Mouse (Mus musculus): ENCODE measurements around the gene Tbc1d24. TPM values are rescaled to one million over a fixed set of nuclear protein-coding genes. Genes with fewer than 3 reads are reported as not detected.
"Not testable (repeated sequence)": the region's sequence is repeated elsewhere in the genome, so short reads cannot be mapped to it uniquely, and the experiment has no call there.

The Tbc1d24 gene
- total RNA-seq, 4 experiments from 2014 or later, result 60.0 to 71.5 (median 64.0) TPM

- DNase-seq (ENCODE audit: low spot score in 2 of 2), result no peak
Observed at GRCm38 (mm10) chr17:24151382-24151781, 54.0 kb downstream of the Tbc1d24 start.

GRCm38 (mm10) chr17:24150824-24151223, 54.5 kb downstream of the Tbc1d24 start, which contains the start of gene Pdpk1:
Gene Pdpk1 (minus strand): TSS chr17:24150924.
- no peak for DNase-seq (ENCODE audit: low spot score in 2 of 2)

DNA sequence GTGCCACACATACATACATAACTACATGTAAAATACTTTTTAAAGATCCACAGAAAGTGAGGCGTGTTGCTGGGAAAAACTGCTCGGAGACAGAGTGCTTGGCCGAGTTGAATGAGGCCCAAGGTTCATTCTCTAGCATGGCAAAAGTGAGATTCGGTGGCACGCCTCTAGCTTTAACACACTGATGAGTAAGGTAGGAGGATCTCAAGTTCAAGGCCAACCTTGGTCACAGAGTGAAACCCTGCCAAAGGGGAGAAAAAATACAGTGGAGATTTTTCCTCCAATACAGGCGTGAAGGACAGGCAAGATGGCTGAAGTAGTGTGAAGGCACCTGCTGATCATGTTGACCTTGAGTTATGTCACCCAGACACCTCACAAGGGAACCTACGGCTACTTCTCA, 55.9 kb downstream of the Tbc1d24 start:
- DNase-seq (ENCODE audit: low spot score in 2 of 2), result no peak

DNA sequence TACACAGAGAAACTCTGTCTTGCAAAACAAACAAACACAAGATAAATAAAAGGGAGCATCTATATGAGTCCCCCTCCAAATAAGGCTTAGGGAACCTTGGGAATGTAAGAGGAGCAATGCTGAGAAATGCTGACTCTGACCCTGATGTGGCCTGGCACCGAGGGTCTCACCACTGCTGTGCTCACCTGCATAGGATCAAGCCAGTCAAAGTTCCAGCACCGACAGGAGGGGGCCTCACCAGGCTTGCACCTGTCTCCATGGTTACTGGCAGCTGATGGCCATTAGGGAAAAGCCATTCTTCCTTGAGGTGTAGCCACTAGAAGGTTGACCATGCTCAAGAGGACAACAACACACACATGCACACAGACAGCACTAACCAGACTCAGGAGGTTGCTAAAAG, 62.5 kb downstream of the Tbc1d24 start:
- DNase-seq (ENCODE audit: low spot score in 2 of 2), result no peak

- peak; percentile 95 to 96 for DNase-seq (ENCODE audit: low spot score in 2 of 2)
Observed at GRCm38 (mm10) chr17:24141425-24141920, 63.9 kb downstream of the Tbc1d24 start.

GRCm38 (mm10) chr17:24140845-24141424, 64.4 kb downstream of the Tbc1d24 start:
- no peak for DNase-seq (ENCODE audit: low spot score in 2 of 2)

- no peak for DNase-seq (ENCODE audit: low spot score in 2 of 2)
Observed at GRCm38 (mm10) chr17:24139968-24140367, 65.4 kb downstream of the Tbc1d24 start.

DNA sequence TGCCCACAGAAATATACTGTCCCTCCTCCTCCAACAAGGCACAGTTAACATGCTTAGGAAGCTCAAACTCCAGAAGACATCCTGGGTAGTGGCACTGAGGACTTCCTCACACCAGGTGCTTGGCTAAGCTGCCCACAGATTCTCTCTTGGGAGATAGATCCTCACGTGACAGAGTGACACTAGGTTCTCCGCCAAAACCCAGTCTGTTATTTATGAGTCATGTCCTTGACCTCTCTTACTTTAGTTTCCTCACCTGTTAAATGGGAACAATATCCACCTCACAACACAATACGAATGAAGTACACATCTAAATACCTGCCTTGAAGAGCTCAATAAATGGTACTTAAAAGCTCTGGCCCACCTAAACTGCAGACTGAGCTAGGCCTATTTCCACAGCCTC, 66.1 kb downstream of the Tbc1d24 start:
- no peak for DNase-seq (ENCODE audit: low spot score in 2 of 2)

- no peak for DNase-seq (ENCODE audit: low spot score in 2 of 2)
Observed at GRCm38 (mm10) chr17:24137226-24137880, 68.0 kb downstream of the Tbc1d24 start.

DNA sequence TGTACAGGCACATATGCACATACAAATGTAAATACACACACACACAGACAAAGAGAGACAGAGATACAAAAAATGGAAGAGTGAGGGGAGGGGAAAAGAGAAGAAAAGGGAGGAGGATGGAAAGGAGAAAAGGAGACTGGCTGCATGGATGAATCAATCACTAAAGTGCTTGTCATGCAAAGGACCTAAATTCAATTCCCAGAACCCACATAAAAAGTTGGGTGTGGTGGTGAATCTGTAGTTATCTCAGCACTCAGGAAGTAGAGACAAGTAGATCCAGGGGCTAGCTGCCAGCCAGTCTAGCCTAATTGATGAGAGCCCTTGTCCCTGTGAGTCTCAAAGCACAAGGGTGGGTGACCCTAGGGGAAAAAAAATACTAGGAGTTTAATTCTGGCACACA, 71.3 kb downstream of the Tbc1d24 start:
- DNase-seq (ENCODE audit: low spot score in 2 of 2), result no peak

- DNase-seq (ENCODE audit: low spot score in 2 of 2), result not testable (repeated sequence)
Observed at GRCm38 (mm10) chr17:24132919-24133318, 72.4 kb downstream of the Tbc1d24 start.

- no peak for DNase-seq (ENCODE audit: low spot score in 2 of 2)
Observed at GRCm38 (mm10) chr17:24131570-24131969, 73.8 kb downstream of the Tbc1d24 start.

DNA sequence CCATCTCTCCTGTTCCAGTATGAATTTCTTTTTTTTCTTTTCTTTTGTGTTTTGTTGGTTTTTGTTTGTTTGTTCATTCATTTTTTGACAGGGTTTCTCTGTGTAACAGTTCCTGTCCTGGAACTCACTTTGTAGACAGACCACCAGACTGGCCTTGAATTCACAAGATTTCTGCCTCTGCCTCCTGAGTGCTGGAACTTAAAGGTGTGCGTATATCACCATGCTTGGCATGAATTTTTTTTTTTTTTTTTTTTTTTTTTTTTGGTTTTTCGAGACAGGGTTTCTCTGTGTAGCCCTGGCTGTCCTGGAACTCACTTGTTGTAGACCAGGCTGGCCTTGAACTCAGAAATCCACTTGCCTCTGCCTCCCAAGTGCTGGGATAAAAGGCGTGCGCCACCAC, 76.1 kb downstream of the Tbc1d24 start:
- not testable (repeated sequence) for DNase-seq (ENCODE audit: low spot score in 2 of 2)

DNA sequence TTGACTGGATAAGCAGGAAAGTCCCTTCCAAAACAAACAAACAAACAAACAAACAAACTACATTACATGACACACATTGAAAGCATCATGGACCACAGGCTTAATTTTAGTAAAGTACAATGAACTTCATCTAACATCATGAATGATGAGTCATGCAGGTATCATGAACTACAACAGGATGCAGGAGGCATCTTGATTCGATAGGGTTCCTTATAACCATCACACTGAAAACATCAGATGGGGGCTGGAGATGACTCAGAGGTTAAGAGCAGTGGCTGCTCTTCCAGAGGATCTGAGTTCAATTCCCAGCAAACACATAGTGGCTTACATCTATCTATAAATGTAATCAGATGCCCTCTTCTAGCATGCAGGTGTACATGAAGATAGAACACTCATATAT, 77.8 kb downstream of the Tbc1d24 start:
- no peak for DNase-seq (ENCODE audit: low spot score in 2 of 2)

DNA sequence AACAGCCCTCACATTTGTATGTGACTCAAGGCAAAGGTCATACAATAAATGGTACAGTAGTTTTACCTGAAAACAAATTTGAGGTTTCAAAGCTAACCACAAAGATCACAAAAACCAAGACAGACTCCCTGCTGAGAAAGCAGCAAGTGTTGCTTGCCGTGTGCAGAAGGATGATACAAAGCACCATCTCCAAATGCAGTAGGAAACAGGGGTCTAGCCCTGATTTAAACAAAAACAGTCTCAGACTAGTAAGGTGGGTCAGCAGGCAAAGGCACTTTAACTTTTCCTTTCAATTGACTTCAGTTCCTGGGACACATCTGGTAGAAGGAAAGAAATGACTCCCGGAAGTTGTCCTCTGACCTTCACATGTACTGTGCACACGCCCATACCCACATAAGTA, 78.6 kb downstream of the Tbc1d24 start:
- DNase-seq (ENCODE audit: low spot score in 2 of 2), result no peak

Small RNA genes lying within 50 kb of the gene (microRNA-seq; reads per million reads assigned to microRNA genes)
- gene Mir5134 (2.2 to 3.5 reads per million in 2 experiments), gene Mir6965 (0 reads per million in 2 experiments)

Other genes starting within 250 kb of the Tbc1d24 start
- under 1 TPM in 1 of 4 experiments, not detected in 3; 0.45 TPM for gene Prss30, start 225.0 kb downstream of the Tbc1d24 start, total RNA-seq (2022)
- under 1 TPM in 1 of 4 experiments, not detected in 3; 0.33 TPM for gene Prss22, start 207.5 kb downstream of the Tbc1d24 start, total RNA-seq (2022)
- not detected for gene Prss27, start 167.4 kb downstream of the Tbc1d24 start, total RNA-seq (2022)
- 10 to 100 TPM; 24.5 to 28.2 (median 24.8) TPM for gene Kctd5, start 132.1 kb downstream of the Tbc1d24 start, total RNA-seq (2022)
- 100 to 1,000 TPM in 3 of 4 experiments, 10 to 100 TPM in 1; 95.3 to 124 (median 108) TPM for gene Pdpk1, start 54.6 kb downstream of the Tbc1d24 start, total RNA-seq (2022)
- gene Amdhd2, start 41.8 kb downstream of the Tbc1d24 start, total RNA-seq (2022), result 10 to 100 TPM; 35.7 to 55.8 (median 40.5) TPM
- 1,000 to 10,000 TPM in 3 of 4 experiments, 100 to 1,000 TPM in 1; 996 to 1,139 (median 1,074) TPM for gene Atp6v0c, start 35.9 kb downstream of the Tbc1d24 start, total RNA-seq (2022)
- gene Ntn3, start 4.0 kb upstream of the Tbc1d24 start, total RNA-seq (2022), result 10 to 100 TPM in 1 of 4 experiments, 1 to 10 TPM in 3; 8.6 to 10.1 (median 9.3) TPM
- 10 to 100 TPM in 2 of 4 experiments, 1 to 10 TPM in 2; 8.7 to 11.4 (median 10.0) TPM for gene Tedc2, start 15.3 kb upstream of the Tbc1d24 start, total RNA-seq (2022)
- 1 to 10 TPM; 5.1 to 8.0 (median 7.5) TPM for gene Ccnf, start 45.9 kb upstream of the Tbc1d24 start, total RNA-seq (2022)
- 1 to 10 TPM in 1 of 4 experiments, under 1 TPM in 3; 0.49 to 1.1 (median 0.75) TPM for gene Abca17, start 145.5 kb upstream of the Tbc1d24 start, total RNA-seq (2022)
- 10 to 100 TPM; 63.7 to 69.3 (median 67.1) TPM for gene Abca3, start 146.4 kb upstream of the Tbc1d24 start, total RNA-seq (2022)
- gene Rnps1, start 209.0 kb upstream of the Tbc1d24 start, total RNA-seq (2022), result 100 to 1,000 TPM; 122 to 134 (median 134) TPM
- gene Eci1, start 221.1 kb upstream of the Tbc1d24 start, total RNA-seq (2022), result 10 to 100 TPM; 23.1 to 33.9 (median 27.9) TPM
- gene Dnase1l2, start 237.5 kb upstream of the Tbc1d24 start, total RNA-seq (2022), result 10 to 100 TPM in 1 of 4 experiments, 1 to 10 TPM in 3; 5.8 to 12.1 (median 8.2) TPM